10 mouse cellular contexts compared by ENCODE assay signal in the genomic region with DNA sequence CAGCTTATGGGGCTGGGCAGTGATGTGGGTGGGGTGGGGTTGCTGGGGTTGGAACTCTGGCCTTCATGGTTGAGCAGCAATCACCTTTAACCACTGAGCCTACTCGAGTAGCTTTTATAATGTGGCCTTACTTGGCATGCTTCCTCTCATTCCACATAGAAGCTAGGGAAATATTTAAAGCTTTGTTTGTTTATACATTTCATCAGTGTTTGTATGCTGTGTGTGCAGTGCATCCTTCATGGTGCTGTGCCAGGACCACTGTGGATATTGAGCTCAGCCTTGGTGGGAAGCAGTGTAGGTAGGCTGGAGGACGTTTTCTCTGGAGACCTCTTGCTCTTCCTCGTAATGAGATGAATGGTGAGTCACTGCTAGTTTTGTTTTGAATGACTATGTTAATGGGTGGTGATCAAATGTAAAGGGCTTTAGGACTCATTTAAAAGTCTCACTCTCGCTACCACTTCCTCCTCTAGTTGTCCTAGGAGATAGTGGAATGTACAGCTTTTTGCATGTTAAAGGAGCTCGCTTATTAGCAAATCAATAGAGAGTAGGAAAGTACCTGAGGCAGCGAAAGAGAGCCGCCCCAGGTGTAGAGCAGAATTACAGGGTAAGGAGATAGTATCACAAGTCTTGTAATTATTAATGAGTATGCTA. TPM values are rescaled to one million over a fixed set of nuclear protein-coding genes. Genes with fewer than 3 reads are reported as not detected.
DNase-seq lines count a peak whose midpoint lies in the region; ATAC-seq and TF ChIP-seq lines count a peak whose summit lies in the region.
"Had no signal": no experiment of that assay in that cellular context is flagged by ENCODE, and none has a peak within 500 bp of the region (broad histone marks: within the 10 kb centered on the region; RNA-seq: fewer than 3 reads in every experiment).

No protein-coding gene starts in this region.

- H3K4me3 ChIP-seq in cerebellum, adult 2 months (replicated peaks; ENCODE audit: insufficient read depth, low read depth, low read length), result peak overlapping the region; percentile 58
- H3K4me3 ChIP-seq in lung, embryonic 14.5 days (ENCODE audit: low read depth, low read length), result no peak overlapping the region
- H3K4me3 ChIP-seq in kidney, adult 2 months (ENCODE audit: insufficient read depth, low read depth, low read length), result no peak overlapping the region
- H3K4me3 ChIP-seq in neural tube, embryonic 14.5 days (ENCODE audit: low read depth, low read length), result no peak overlapping the region

- no peak overlapping the region for H3K4me2 ChIP-seq in lung, embryonic 14.5 days
- peak overlapping the region; percentile 19; the same call in 1 of the 2 replicates for H3K4me2 ChIP-seq in neural tube, embryonic 14.5 days (ENCODE audit: low read depth, low read length)

- no peak for ATAC-seq in lung, embryonic 14.5 days (ENCODE audit: insufficient read depth)
- ATAC-seq in neural tube, embryonic 14.5 days (ENCODE audit: low read depth), result no peak
- ATAC-seq in megakaryocyte progenitor cell, adult 5-6 weeks (replicated peaks; ENCODE audit: poor library complexity), result no peak

- no peak overlapping the region for H3K9ac ChIP-seq in lung, embryonic 14.5 days
- H3K9ac ChIP-seq in neural tube, embryonic 14.5 days (replicated peaks; ENCODE audit: low read depth, low read length), result no peak overlapping the region

- TF ChIP-seq CTCF in cerebellum, adult 2 months (IDR thresholded peaks at IDR 0.05; ENCODE audit: borderline replicate concordance, insufficient read depth, low read depth, low read length), result no peak
- TF ChIP-seq CTCF in lung, embryonic 14.5 days (IDR thresholded peaks at IDR 0.05; ENCODE audit: low read depth), result no peak
- TF ChIP-seq CTCF in kidney, adult 2 months (conservative IDR thresholded peaks at IDR 0.05; ENCODE audit: insufficient read depth, insufficient read length, low read depth, low read length), result no peak

- H3K4me1 ChIP-seq in cerebellum, adult 2 months (ENCODE audit: control insufficient read depth, insufficient read depth, low read length), result peaks cover 33% of the 10 kb centered on the region
- H3K4me1 ChIP-seq in lung, embryonic 14.5 days (ENCODE audit: insufficient read depth), result peaks cover 48% of the 10 kb centered on the region
- peaks cover 48% of the 10 kb centered on the region for H3K4me1 ChIP-seq in kidney, adult 2 months (ENCODE audit: control insufficient read depth, insufficient read depth, low read length)
- H3K4me1 ChIP-seq in neural tube, embryonic 14.5 days (ENCODE audit: control insufficient read depth, insufficient read depth, low read length), result peaks cover 57% of the 10 kb centered on the region

- DNase-seq in cerebellum, adult 2 months, result peak in 1 of 2 experiments; percentile 46
- DNase-seq in cerebellum, postnatal 4 days (ENCODE audit: low spot score in 2 of 2), result no peak
- DNase-seq in lung, embryonic 14.5 days, result peak; percentile 46
- no peak for DNase-seq in lung, postnatal 25 days (ENCODE audit: low spot score)
- DNase-seq in kidney, adult 2 months, result peak; percentile 82
- DNase-seq in thymus, adult 18-20 months, result no peak
- DNase-seq: adrenal gland, adult 8-10 months; heart, postnatal 4 days had no signal

- WGBS in cerebellum, adult 2 months, result 11% methylated on average over 7 of the region's 7 CpGs
- 61% methylated on average over 7 of the region's 7 CpGs for WGBS in lung, embryonic 14.5 days
- 28% methylated on average over 7 of the region's 7 CpGs for WGBS in kidney, adult 2 months
- 23% methylated on average over 7 of the region's 7 CpGs for WGBS in neural tube, embryonic 14.5 days

- H3K9me3 ChIP-seq in lung, embryonic 14.5 days (ENCODE audit: low read depth, low read length), result no peaks in the 10 kb centered on the region
- no peaks in the 10 kb centered on the region for H3K9me3 ChIP-seq in neural tube, embryonic 14.5 days (ENCODE audit: control insufficient read depth, low read length)

- H3K36me3 ChIP-seq in lung, embryonic 14.5 days (ENCODE audit: insufficient read depth), result no peaks in the 10 kb centered on the region
- no peaks in the 10 kb centered on the region for H3K36me3 ChIP-seq in kidney, adult 2 months (ENCODE audit: control insufficient read depth, insufficient read depth, low read length)
- no peaks in the 10 kb centered on the region for H3K36me3 ChIP-seq in neural tube, embryonic 14.5 days (ENCODE audit: control insufficient read depth, insufficient read depth, low read length)

- H3K27me3 ChIP-seq in cerebellum, adult 2 months (ENCODE audit: control insufficient read depth, insufficient read depth, low read length), result no peaks in the 10 kb centered on the region
- H3K27me3 ChIP-seq in lung, embryonic 14.5 days (ENCODE audit: insufficient read depth, low read length), result no peaks in the 10 kb centered on the region
- no peaks in the 10 kb centered on the region for H3K27me3 ChIP-seq in kidney, adult 2 months (replicated peaks; ENCODE audit: control insufficient read depth, insufficient read depth, low read length)
- H3K27me3 ChIP-seq in neural tube, embryonic 14.5 days (ENCODE audit: control insufficient read depth, insufficient read depth, low read length), result no peaks in the 10 kb centered on the region

- no peak for TF ChIP-seq POLR2A in cerebellum, adult 2 months (IDR thresholded peaks at IDR 0.05; ENCODE audit: borderline replicate concordance, insufficient read depth, low read length)
- no peak for TF ChIP-seq POLR2A in kidney, adult 2 months (IDR thresholded peaks at IDR 0.05; ENCODE audit: low read depth, low read length)

- 0 out of 2 replicates have a peak overlapping the region, but pooled peaks have one; percentile 26 for H3K27ac ChIP-seq in cerebellum, adult 2 months (ENCODE audit: insufficient read depth, low read length)
- H3K27ac ChIP-seq in lung, embryonic 14.5 days (ENCODE audit: low read depth), result no peak overlapping the region
- peak overlapping the region; percentile 68 for H3K27ac ChIP-seq in kidney, adult 2 months (ENCODE audit: insufficient read depth, low read depth, low read length)
- no peak overlapping the region for H3K27ac ChIP-seq in neural tube, embryonic 14.5 days (ENCODE audit: low read depth, low read length)

RNA-seq across cellular contexts. Expression of a gene that starts 3.4 kb away (rescaled TPM):
- polyA plus RNA-seq in cerebellum, adult 2 months (2012; rRNA removed), result 44.0 and 45.2 TPM in 2 replicates
- polyA plus RNA-seq in lung, embryonic 14.5 days (2014; fragmentation: Nextera tagmentation; extraction: Ambion mirVana), result 31.7 and 33.2 TPM in 2 replicates
- polyA plus RNA-seq in kidney, adult 2 months (2012; rRNA removed), result 22.2 and 26.0 TPM in 2 replicates
- 37.7 and 48.7 TPM in 2 replicates for polyA plus RNA-seq in neural tube, embryonic 14.5 days (2014; fragmentation: Nextera tagmentation; extraction: Ambion mirVana)
- total RNA-seq in megakaryocyte progenitor cell, adult 5-6 weeks (2015), result 25.3 and 28.7 TPM in 2 replicates
- total RNA-seq in megakaryocyte progenitor cell, adult 5-6 weeks (2017), result 12.1 and 12.2 TPM in 2 replicates

RNA-seq across cellular contexts. Expression of a gene that starts 4.2 kb away (rescaled TPM):
- 56.3 and 63.8 TPM in 2 replicates for polyA plus RNA-seq in cerebellum, adult 2 months (2012; rRNA removed)
- 34.8 and 34.9 TPM in 2 replicates for polyA plus RNA-seq in lung, embryonic 14.5 days (2014; fragmentation: Nextera tagmentation; extraction: Ambion mirVana)
- 9.4 and 10.0 TPM in 2 replicates for polyA plus RNA-seq in kidney, adult 2 months (2012; rRNA removed)
- 62.3 and 67.0 TPM in 2 replicates for polyA plus RNA-seq in neural tube, embryonic 14.5 days (2014; fragmentation: Nextera tagmentation; extraction: Ambion mirVana)
- 82.6 and 124 TPM in 2 replicates for total RNA-seq in megakaryocyte progenitor cell, adult 5-6 weeks (2015)
- total RNA-seq in megakaryocyte progenitor cell, adult 5-6 weeks (2017), result 49.5 and 79.8 TPM in 2 replicates

Comparison
In these comparisons a context has a peak if more than half of its experiments do, and no peak if none do; other contexts are left out.
1. DNase-seq: peak in lung, embryonic 14.5 days (single experiment) and kidney, adult 2 months (single experiment); none in cerebellum, postnatal 4 days (0 of 2), lung, postnatal 25 days (single experiment) and thymus, adult 18-20 months (0 of 2).
2. H3K27ac ChIP-seq: peak in cerebellum, adult 2 months (single experiment) and kidney, adult 2 months (single experiment); none in lung, embryonic 14.5 days (single experiment) and neural tube, embryonic 14.5 days (single experiment).